Mouse (Mus musculus) heart, adult 18-20 months (tissue): ENCODE data around the gene Metap1. TPM values are rescaled to one million over a fixed set of nuclear protein-coding genes. Genes with fewer than 3 reads are reported as not detected.
"Not testable (repeated sequence)": the region's sequence is repeated elsewhere in the genome, so short reads cannot be mapped to it uniquely, and the experiment has no call there.

ENCODE experiments used
- DNase-seq, 2 experiments: peaks; one replicate each; pipeline ENCODE4 v3.0.0; 2021 to 2022; ENCODE audit warnings: mixed read lengths in 1 of 2
- total RNA-seq, 2 experiments: library from RNA; stranded (reverse); gene quantifications; 2 replicates each; pipeline ENCODE4 v1.2.3; 2021

Gene Metap1
- total RNA-seq, 2 experiments from 2014 or later = 37.1 to 37.9 TPM

GRCm38 (mm10) chr3:138503754-138504153 is 14.4 kb upstream of the Metap1 start:
- DNase-seq = no peak

GRCm38 (mm10) chr3:138499854-138500740 is 10.8 kb upstream of the Metap1 start:
- DNase-seq = no peak

- DNase-seq = no peak
Observed at GRCm38 (mm10) chr3:138498731-138499130, 9.4 kb upstream of the Metap1 start.

- DNase-seq = no peak
Observed at GRCm38 (mm10) chr3:138495166-138496145, 6.1 kb upstream of the Metap1 start.

GRCm38 (mm10) chr3:138494565-138494964 is 5.2 kb upstream of the Metap1 start:
- DNase-seq = no peak

- no peak for DNase-seq
Observed at GRCm38 (mm10) chr3:138493668-138494067, 4.4 kb upstream of the Metap1 start.

- DNase-seq = no peak
Observed at GRCm38 (mm10) chr3:138490034-138490337, 671 bp upstream of the Metap1 start.

- DNase-seq = no peak
Observed at GRCm38 (mm10) chr3:138488584-138489326, 560 bp downstream of the Metap1 start.

GRCm38 (mm10) chr3:138483240-138483639 is 6.1 kb downstream of the Metap1 start:
- no peak for DNase-seq

- DNase-seq = peak; percentile 27 to 36
Observed at GRCm38 (mm10) chr3:138481526-138482284, 7.6 kb downstream of the Metap1 start.

GRCm38 (mm10) chr3:138479489-138479888 is 9.8 kb downstream of the Metap1 start:
- no peak for DNase-seq

- no peak for DNase-seq
Observed at GRCm38 (mm10) chr3:138471066-138471465, 18.2 kb downstream of the Metap1 start.

- not testable (repeated sequence) for DNase-seq
Observed at GRCm38 (mm10) chr3:138466656-138467055, 22.7 kb downstream of the Metap1 start.

- DNase-seq = no peak
Observed at GRCm38 (mm10) chr3:138464573-138465147, 24.7 kb downstream of the Metap1 start.

GRCm38 (mm10) chr3:138463807-138464206 is 25.5 kb downstream of the Metap1 start:
- no peak for DNase-seq

GRCm38 (mm10) chr3:138463137-138463536 is 26.2 kb downstream of the Metap1 start:
- DNase-seq = no peak

GRCm38 (mm10) chr3:138461832-138462231 is 27.5 kb downstream of the Metap1 start:
- DNase-seq = no peak

GRCm38 (mm10) chr3:138460260-138460659 is 29.1 kb downstream of the Metap1 start:
- DNase-seq = no peak

GRCm38 (mm10) chr3:138458441-138458840 is 30.9 kb downstream of the Metap1 start:
- DNase-seq = no peak

- no peak for DNase-seq
Observed at GRCm38 (mm10) chr3:138454711-138455435, 34.4 kb downstream of the Metap1 start.
